Mouse (Mus musculus): Measurements from ENCODE around the gene Eml3. TPM values are rescaled to one million over a fixed set of nuclear protein-coding genes. Genes with fewer than 3 reads are reported as not detected.
A peak's percentile ranks its signal among the peaks of the same experiment; 100 is the strongest.

The Eml3 gene
- polyA plus RNA-seq, 1 experiment from 2014 or later = 24.6 TPM

DNA sequence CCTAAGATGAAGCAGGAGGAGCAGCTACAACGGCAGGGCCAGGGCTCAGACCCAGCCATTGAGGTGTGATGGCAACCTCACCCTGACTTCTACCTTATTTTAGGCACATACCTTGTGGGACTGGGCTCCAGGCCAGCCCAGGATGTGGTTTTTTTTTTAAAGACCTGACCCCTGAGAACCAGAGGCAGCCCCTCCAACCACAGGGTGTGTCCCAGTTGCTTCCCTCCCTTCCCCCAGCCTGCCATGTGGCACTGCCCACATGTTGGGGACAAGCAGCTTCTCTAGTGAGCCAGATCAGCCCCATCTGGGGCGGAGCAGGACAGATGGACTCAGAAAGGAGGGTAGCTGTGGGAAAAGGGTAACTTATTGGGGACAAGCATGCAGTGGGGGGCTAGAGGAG, 2.6 kb upstream of the Eml3 start:
- Histone ChIP-seq H3K4me3 (ENCODE audit: low read depth, low read length) (no peak overlapping the region), H3K27me3 (ENCODE audit: control insufficient read depth, insufficient read depth, low read length) (no peaks in the 10 kb centered on the region), H3K9me3 (ENCODE audit: control insufficient read depth, low read length) (no peaks in the 10 kb centered on the region), H3K36me3 (ENCODE audit: control insufficient read depth, insufficient read depth, low read length) (peaks cover 11% of the 10 kb centered on the region; the same call in 1 of the 2 replicates), H3K4me2 (replicated peaks; ENCODE audit: low read depth) (no peak overlapping the region), H3K27ac (replicated peaks) (no peak overlapping the region), H3K4me1 (replicated peaks; ENCODE audit: control insufficient read depth, insufficient read depth) (peaks cover 6% of the 10 kb centered on the region; the same call in 1 of the 2 replicates), H3K9ac (ENCODE audit: low read length) (no peak overlapping the region)
- DNase-seq (ENCODE audit: low spot score) (no peak), ATAC-seq (ENCODE audit: low FRiP score, low TSS enrichment) (no peak)
- no peak for TF ChIP-seq CTCF (IDR thresholded peaks at IDR 0.05; ENCODE audit: low read depth)
- no peak for TF ChIP-seq EP300 (optimal IDR thresholded peaks at IDR 0.05)
- 79% methylated on average over 2 of the region's 2 CpGs for whole genome bisulfite sequencing

DNA sequence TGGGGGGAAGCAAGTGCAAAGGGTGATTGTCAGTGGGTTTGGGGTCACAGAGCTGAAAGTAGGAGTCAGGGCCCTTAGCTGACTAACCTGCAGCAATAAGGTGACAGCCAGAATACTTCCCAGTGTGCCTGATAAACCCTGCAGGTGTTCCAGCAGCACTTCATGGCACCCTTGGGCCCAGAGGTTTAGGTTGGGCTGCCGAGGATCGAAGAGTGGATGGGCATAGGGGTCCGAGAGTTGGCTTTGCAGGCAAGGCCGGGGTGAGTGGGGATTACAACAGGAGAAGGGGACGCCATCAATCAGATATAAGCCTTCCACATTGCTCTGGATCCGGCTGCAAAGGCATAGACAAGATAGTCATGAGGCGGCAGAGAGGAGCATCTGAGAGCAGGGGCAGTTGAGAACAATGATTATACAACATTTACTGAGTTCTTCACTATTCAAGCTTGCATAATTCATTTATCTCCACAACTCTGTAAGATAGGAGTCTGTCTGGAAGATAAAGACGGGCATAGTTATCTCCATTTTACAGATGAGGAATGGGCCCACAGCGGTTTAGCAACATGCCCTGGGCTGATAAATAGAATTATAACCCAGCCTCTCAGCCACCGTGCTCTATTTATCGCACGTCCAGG, 1.3 kb upstream of the Eml3 start:
- H3K4me2 ChIP-seq (replicated peaks; ENCODE audit: low read depth) = no peak overlapping the region
- H3K9me3 ChIP-seq (ENCODE audit: control insufficient read depth, low read length) = no peaks in the 10 kb centered on the region
- TF ChIP-seq EP300 (optimal IDR thresholded peaks at IDR 0.05) = no peak
- TF ChIP-seq CTCF (IDR thresholded peaks at IDR 0.05; ENCODE audit: low read depth) = no peak
- H3K4me3 ChIP-seq (ENCODE audit: low read depth, low read length) = no peak overlapping the region
- 85% methylated on average over 12 of the region's 12 CpGs for WGBS
- peaks cover 6% of the 10 kb centered on the region; the same call in 1 of the 2 replicates for H3K4me1 ChIP-seq (replicated peaks; ENCODE audit: control insufficient read depth, insufficient read depth)
- ATAC-seq (ENCODE audit: low FRiP score, low TSS enrichment) (no peak), DNase-seq (ENCODE audit: low spot score) (no peak)
- no peaks in the 10 kb centered on the region for H3K27me3 ChIP-seq (ENCODE audit: control insufficient read depth, insufficient read depth, low read length)
- H3K9ac ChIP-seq (ENCODE audit: low read length) = no peak overlapping the region; the same call in 1 of the 2 replicates
- H3K36me3 ChIP-seq (ENCODE audit: control insufficient read depth, insufficient read depth, low read length) = peaks cover 11% of the 10 kb centered on the region; the same call in 1 of the 2 replicates
- no peak overlapping the region for H3K27ac ChIP-seq (replicated peaks)

DNA sequence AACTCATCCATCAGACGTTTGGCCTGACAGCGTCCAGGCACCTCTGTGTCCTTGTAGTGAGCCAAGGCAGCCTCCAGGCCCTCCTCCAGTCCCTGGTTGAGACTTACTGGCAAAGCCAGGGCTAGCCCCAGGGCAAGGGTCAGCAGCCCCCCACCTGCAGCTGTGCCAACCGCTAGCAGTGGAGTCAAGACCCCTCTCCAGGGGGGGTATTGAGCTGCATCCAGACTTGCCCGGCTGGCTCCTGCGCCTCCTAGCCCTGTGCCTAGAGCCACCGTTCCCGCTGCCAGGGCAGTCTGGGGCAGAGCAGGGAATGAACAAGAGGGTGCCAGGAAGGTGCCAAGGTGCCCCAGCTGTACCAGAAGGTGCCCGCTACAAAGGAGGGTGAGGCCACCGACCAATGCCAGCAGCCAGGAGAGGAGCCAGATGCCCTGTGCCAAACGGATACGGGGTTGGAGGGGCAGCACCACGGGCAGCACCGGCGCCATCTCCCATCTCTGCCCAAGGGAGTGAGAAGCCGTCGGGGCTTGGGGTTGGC, 596 bp upstream of the Eml3 start:
- TF ChIP-seq EP300 (optimal IDR thresholded peaks at IDR 0.05) (no peak), CTCF (IDR thresholded peaks at IDR 0.05; ENCODE audit: low read depth) (no peak)
- DNase-seq (ENCODE audit: low spot score) = no peak
- ATAC-seq (ENCODE audit: low FRiP score, low TSS enrichment) = peak; percentile 11; the same call in 1 of the 2 replicates
- Histone ChIP-seq H3K9me3 (ENCODE audit: control insufficient read depth, low read length) (no peaks in the 10 kb centered on the region), H3K4me3 (ENCODE audit: low read depth, low read length) (peak overlapping the region; percentile 81), H3K36me3 (ENCODE audit: control insufficient read depth, insufficient read depth, low read length) (peaks cover 11% of the 10 kb centered on the region; the same call in 1 of the 2 replicates), H3K4me2 (replicated peaks; ENCODE audit: low read depth) (peak overlapping the region; percentile 90), H3K27ac (replicated peaks) (peak overlapping the region; percentile 93), H3K9ac (ENCODE audit: low read length) (peak overlapping the region; percentile 88), H3K27me3 (ENCODE audit: control insufficient read depth, insufficient read depth, low read length) (no peaks in the 10 kb centered on the region), H3K4me1 (replicated peaks; ENCODE audit: control insufficient read depth, insufficient read depth) (peaks cover 6% of the 10 kb centered on the region; the same call in 1 of the 2 replicates)
- 31% methylated on average over 16 of the region's 16 CpGs for WGBS

DNA sequence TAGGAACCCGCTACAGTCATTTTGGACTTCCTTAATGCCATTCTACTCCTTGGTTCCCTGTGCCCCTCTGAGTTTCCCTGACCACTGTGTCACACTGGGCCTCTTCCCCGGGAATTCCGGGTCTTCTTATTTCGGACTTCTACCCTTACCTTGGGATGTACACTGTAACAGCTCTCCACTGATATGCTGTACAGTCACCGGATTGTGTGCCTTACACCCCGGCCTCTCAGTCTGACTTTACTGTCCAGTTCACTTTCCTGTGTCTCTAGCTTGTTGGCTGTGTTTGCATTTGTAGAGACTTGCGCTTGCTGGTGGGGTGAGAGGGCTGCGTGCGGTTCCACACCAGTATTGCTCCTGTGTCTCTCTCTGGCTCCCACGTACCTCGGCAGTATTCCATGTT, 765 bp downstream of the Eml3 start:
- H3K4me3 ChIP-seq (ENCODE audit: low read depth, low read length) = peak overlapping the region; percentile 81
- peak overlapping the region; percentile 90 for H3K4me2 ChIP-seq (replicated peaks; ENCODE audit: low read depth)
- H3K27me3 ChIP-seq (ENCODE audit: control insufficient read depth, insufficient read depth, low read length) = no peaks in the 10 kb centered on the region
- ATAC-seq (ENCODE audit: low FRiP score, low TSS enrichment) = no peak
- H3K4me1 ChIP-seq (replicated peaks; ENCODE audit: control insufficient read depth, insufficient read depth) = peaks cover 6% of the 10 kb centered on the region; the same call in 1 of the 2 replicates
- no peak for DNase-seq (ENCODE audit: low spot score)
- 3% methylated on average over 11 of the region's 11 CpGs for WGBS
- H3K36me3 ChIP-seq (ENCODE audit: control insufficient read depth, insufficient read depth, low read length) = peaks cover 17% of the 10 kb centered on the region; the same call in 1 of the 2 replicates
- H3K9ac ChIP-seq (ENCODE audit: low read length) = peak overlapping the region; percentile 88
- H3K27ac ChIP-seq (replicated peaks) = peak overlapping the region; percentile 93
- TF ChIP-seq EP300 (optimal IDR thresholded peaks at IDR 0.05) = no peak
- no peak for TF ChIP-seq CTCF (IDR thresholded peaks at IDR 0.05; ENCODE audit: low read depth)
- H3K9me3 ChIP-seq (ENCODE audit: control insufficient read depth, low read length) = no peaks in the 10 kb centered on the region

DNA sequence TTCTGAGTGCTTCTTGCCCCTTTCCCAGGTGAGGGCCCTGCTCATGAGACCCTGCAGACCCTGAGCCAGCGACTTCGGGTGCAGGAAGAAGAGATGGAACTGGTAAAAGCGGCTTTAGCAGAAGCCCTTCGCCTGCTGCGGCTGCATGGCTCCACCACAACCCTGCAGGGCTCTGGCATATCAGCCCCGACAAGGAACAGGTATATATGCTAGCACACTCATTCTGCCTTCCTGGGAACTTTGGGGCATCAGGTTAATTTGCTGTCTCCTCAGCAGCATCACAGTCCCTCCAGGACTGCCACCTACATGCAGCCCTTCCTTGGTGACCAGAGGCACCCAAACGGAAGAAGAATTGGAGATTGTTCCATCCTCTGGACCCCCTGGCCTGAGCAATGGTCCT, 1.4 kb downstream of the Eml3 start:
- TF ChIP-seq EP300 (optimal IDR thresholded peaks at IDR 0.05) = no peak
- no peak for TF ChIP-seq CTCF (IDR thresholded peaks at IDR 0.05; ENCODE audit: low read depth)

DNA sequence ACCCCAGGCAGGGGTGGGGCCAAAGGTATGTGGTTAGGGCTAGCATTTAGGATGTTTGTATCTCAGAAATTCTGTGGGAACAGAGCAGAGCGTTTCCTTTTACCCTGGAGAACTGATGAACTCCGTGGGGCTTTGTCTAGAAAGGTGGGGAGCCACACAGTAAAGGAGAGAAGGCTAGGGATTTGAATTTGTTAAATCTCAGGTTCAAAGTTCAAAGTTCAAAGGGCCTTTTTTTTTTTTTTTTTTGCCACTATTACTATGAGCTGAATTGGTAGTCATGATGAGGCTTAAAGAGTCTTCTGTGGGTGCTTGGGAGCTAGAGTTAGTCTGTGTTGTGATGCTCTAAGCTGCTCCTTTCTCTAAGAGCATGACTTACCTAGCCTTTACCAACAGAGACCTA, 7.4 kb downstream of the Eml3 start:
- DNase-seq (ENCODE audit: low spot score) (no peak), ATAC-seq (ENCODE audit: low FRiP score, low TSS enrichment) (no peak)
- Histone ChIP-seq H3K9ac (ENCODE audit: low read length) (no peak overlapping the region), H3K4me2 (replicated peaks; ENCODE audit: low read depth) (no peak overlapping the region), H3K36me3 (ENCODE audit: control insufficient read depth, insufficient read depth, low read length) (peaks cover 15% of the 10 kb centered on the region), H3K4me3 (ENCODE audit: low read depth, low read length) (no peak overlapping the region), H3K9me3 (ENCODE audit: control insufficient read depth, low read length) (no peaks in the 10 kb centered on the region), H3K27me3 (ENCODE audit: control insufficient read depth, insufficient read depth, low read length) (no peaks in the 10 kb centered on the region), H3K27ac (replicated peaks) (no peak overlapping the region), H3K4me1 (replicated peaks; ENCODE audit: control insufficient read depth, insufficient read depth) (no peaks in the 10 kb centered on the region)
- WGBS = 89% methylated on average over 2 of the region's 2 CpGs
- TF ChIP-seq EP300 (optimal IDR thresholded peaks at IDR 0.05) (no peak), CTCF (IDR thresholded peaks at IDR 0.05; ENCODE audit: low read depth) (no peak)

More for the DNA sequence above, 1.4 kb downstream of the Eml3 start:
- ATAC-seq (ENCODE audit: low FRiP score, low TSS enrichment) (no peak), DNase-seq (ENCODE audit: low spot score) (no peak)
- H3K27ac ChIP-seq (replicated peaks) = 0 out of 2 replicates have a peak overlapping the region, but pooled peaks have one; percentile 93
- H3K9me3 ChIP-seq (ENCODE audit: control insufficient read depth, low read length) = no peaks in the 10 kb centered on the region
- WGBS = 79% methylated on average over 7 of the region's 7 CpGs
- peaks cover 6% of the 10 kb centered on the region; the same call in 1 of the 2 replicates for H3K4me1 ChIP-seq (replicated peaks; ENCODE audit: control insufficient read depth, insufficient read depth)
- H3K36me3 ChIP-seq (ENCODE audit: control insufficient read depth, insufficient read depth, low read length) = peaks cover 16% of the 10 kb centered on the region; the same call in 1 of the 2 replicates
- H3K4me3 ChIP-seq (ENCODE audit: low read depth, low read length) = peak overlapping the region; percentile 81
- no peaks in the 10 kb centered on the region for H3K27me3 ChIP-seq (ENCODE audit: control insufficient read depth, insufficient read depth, low read length)
- peak overlapping the region; percentile 88 for H3K9ac ChIP-seq (ENCODE audit: low read length)
- H3K4me2 ChIP-seq (replicated peaks; ENCODE audit: low read depth) = peak overlapping the region; percentile 90

All from stomach, postnatal 0 days (tissue).